Mouse (Mus musculus) embryonic facial prominence, embryonic 14.5 days (tissue): ENCODE results near the gene Polg. TPM values are rescaled to one million over a fixed set of nuclear protein-coding genes. Genes with fewer than 3 reads are reported as not detected.

ENCODE experiments used
- ATAC-seq: fragments of 200-750 bp; cut with Nextera tagmentation; 2 replicates; pipeline ENCODE4 v1.8.0; 2017; ENCODE audit warnings: low read depth, moderate number of reproducible peaks, moderate TSS enrichment
- DNase-seq: peaks from one replicate; pipeline ENCODE4 v3.0.0-alpha.2; 2015; ENCODE audit warnings: low spot score
- H3K27ac ChIP-seq: fragments of 300-500 bp; sonication (generic); replicated peaks from 2 replicates; pipeline ENCODE4 v1.5.1; 2014; ENCODE audit warnings: low read depth, mild to moderate bottlenecking, low read length, moderate library complexity
- H3K27me3 ChIP-seq: fragments of 300-500 bp; sonication (generic); replicated peaks from 2 replicates; pipeline ENCODE4 v1.6.1; 2014; ENCODE audit warnings: low read length; ENCODE audit not compliant: control insufficient read depth, insufficient read depth
- H3K36me3 ChIP-seq: fragments of 300-500 bp; sonication (generic); 2 replicates; pipeline ENCODE4 v1.6.1; 2014; ENCODE audit warnings: low read length, mixed read lengths; ENCODE audit not compliant: control insufficient read depth, insufficient read depth
- H3K4me1 ChIP-seq: fragments of 300-500 bp; sonication (generic); 2 replicates; pipeline ENCODE4 v1.6.1; 2014; ENCODE audit warnings: antibody characterized with exemption, low read length; ENCODE audit not compliant: control insufficient read depth, insufficient read depth
- H3K4me2 ChIP-seq: fragments of 300-500 bp; sonication (generic); 2 replicates; pipeline ENCODE4 v1.6.1; 2014; ENCODE audit warnings: low read depth, mild to moderate bottlenecking, low read length, moderate library complexity, mixed read lengths
- H3K4me3 ChIP-seq: fragments of 300-500 bp; sonication (generic); 2 replicates; pipeline ENCODE4 v1.5.1; 2014; ENCODE audit warnings: low read depth, mild to moderate bottlenecking, low read length
- H3K9ac ChIP-seq: fragments of 300-500 bp; sonication (generic); 2 replicates; pipeline ENCODE4 v1.6.1; 2014; ENCODE audit warnings: low read depth, mild to moderate bottlenecking, low read length, moderate library complexity, mixed read lengths
- H3K9me3 ChIP-seq: fragments of 300-500 bp; sonication (generic); 2 replicates; pipeline ENCODE4 v1.6.1; 2016; ENCODE audit warnings: low read length; ENCODE audit not compliant: control insufficient read depth
- WGBS: fragments of 180-500 bp; shearing (Covaris S2); extraction: QIAGEN DNeasy Blood & Tissue Kit; methylation state at CpG from one replicate; pipeline ENCODE4 v1.1.7; 2014; 5-methylcytosine and 5-hydroxymethylcytosine counted together
- polyA plus RNA-seq: library from polyadenylated mRNA; unstranded; fragments of >200 nt; fragmentation: Nextera tagmentation; extraction: Ambion mirVana; gene quantifications from 2 replicates; pipeline ENCODE4 v1.2.1, GENCODE M21; 2014

The Polg gene
- polyA plus RNA-seq, 1 experiment from 2014 or later, result 38.7 TPM

DNA sequence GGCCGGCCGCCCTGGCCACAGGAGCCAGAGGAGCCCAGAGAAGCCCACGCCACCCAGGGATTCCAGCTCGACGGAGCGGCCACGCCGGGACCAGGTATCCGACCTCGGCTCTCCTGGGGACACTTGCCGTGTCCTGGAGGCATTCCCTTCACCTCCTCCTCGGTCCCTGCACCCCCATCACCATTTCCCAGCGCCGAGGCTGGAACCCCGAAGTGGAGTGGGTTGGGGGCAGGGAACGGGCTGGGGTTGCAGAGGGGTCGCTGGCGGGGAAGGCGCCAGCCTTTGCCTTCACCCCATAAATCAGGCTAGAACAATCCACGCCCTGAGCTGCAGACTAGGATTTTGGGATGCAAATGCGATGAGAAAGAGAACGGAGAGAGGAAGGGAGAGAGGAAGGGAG is 39.2 kb upstream of the Polg start:
- WGBS, result 2% methylated on average over 19 of the region's 22 CpGs
- H3K36me3 ChIP-seq, result no peaks in the 10 kb centered on the region
- H3K27ac ChIP-seq, result no peak overlapping the region; the same call in 1 of the 2 replicates
- H3K4me3 ChIP-seq, result peak overlapping the region; percentile 39
- peak overlapping the region; percentile 58 for H3K4me2 ChIP-seq
- no peak for ATAC-seq
- peaks cover 100% of the 10 kb centered on the region for H3K27me3 ChIP-seq
- no peaks in the 10 kb centered on the region for H3K9me3 ChIP-seq
- DNase-seq, result no peak
- peak overlapping the region; percentile 37; the same call in 1 of the 2 replicates for H3K9ac ChIP-seq
- peaks cover 8% of the 10 kb centered on the region; the same call in 1 of the 2 replicates for H3K4me1 ChIP-seq

DNA sequence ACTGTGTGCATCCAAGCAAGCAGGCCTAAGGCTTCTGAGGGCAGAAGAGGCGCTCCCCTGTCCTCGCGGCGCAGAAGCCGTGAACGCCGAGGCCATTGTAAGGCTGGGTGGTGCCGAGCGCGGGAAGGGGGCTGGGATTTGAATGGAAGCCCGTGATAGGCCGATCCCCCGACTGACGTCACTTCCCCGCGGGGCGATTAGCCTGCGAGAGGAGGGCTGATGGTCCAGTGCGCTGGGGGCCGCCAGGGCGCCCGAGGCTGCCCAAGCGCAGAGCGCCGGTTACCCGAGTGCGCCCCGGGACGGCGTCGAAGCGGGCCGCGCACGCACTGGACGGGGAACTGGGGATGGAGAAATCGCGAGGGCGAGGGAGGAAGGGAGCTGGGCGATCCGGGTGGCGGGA is 38.6 kb upstream of the Polg start:
- Histone ChIP-seq H3K27ac (no peak overlapping the region; the same call in 1 of the 2 replicates), H3K4me3 (peak overlapping the region; percentile 39), H3K27me3 (peaks cover 100% of the 10 kb centered on the region), H3K4me1 (peaks cover 8% of the 10 kb centered on the region; the same call in 1 of the 2 replicates), H3K9ac (peak overlapping the region; percentile 37), H3K4me2 (peak overlapping the region; percentile 58), H3K36me3 (no peaks in the 10 kb centered on the region), H3K9me3 (no peaks in the 10 kb centered on the region)
- ATAC-seq, result peak; percentile 87
- 0% methylated on average over 3 of the region's 42 CpGs for WGBS
- peak; percentile 84 for DNase-seq

DNA sequence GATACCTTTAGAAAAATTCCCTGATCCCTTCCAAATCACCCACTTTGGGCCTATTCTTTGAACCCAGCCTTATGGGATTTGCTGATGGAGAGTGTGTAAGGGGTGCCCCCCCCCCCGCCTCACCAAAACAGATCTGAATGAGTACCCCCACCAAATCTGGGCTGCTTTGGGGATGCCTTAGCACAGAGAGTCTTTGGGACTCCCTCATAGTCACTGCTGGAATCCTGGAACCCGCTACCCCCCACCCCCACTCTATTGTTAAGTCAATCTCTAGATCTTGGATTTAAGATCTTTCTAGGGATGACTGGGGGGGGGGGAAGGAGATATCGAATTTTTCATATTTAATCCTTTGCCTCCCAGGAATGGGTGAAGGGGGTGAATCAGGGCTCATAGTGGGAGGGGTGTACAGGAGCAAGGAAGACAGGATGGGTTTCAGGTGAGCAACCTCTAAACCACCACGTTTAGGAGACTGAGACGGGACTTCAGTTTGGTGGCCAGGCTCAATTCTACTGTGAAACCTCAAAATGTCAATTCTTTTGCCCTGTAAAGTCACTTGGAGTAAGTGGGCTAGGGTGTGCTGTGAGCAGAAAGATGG is 37.6 kb upstream of the Polg start:
- no peak overlapping the region for H3K27ac ChIP-seq
- peaks cover 100% of the 10 kb centered on the region for H3K27me3 ChIP-seq
- ATAC-seq, result no peak
- 5% methylated on average over 5 of the region's 5 CpGs for WGBS
- DNase-seq, result no peak
- no peak overlapping the region for H3K4me3 ChIP-seq
- H3K4me1 ChIP-seq, result peaks cover 7% of the 10 kb centered on the region; the same call in 1 of the 2 replicates
- H3K9me3 ChIP-seq, result no peaks in the 10 kb centered on the region
- no peak overlapping the region for H3K9ac ChIP-seq
- H3K4me2 ChIP-seq, result no peak overlapping the region
- H3K36me3 ChIP-seq, result no peaks in the 10 kb centered on the region

- whole genome bisulfite sequencing, result 2% methylated on average over 6 of the region's 6 CpGs
- no peak for ATAC-seq
Measured at GRCm38 (mm10) chr7:79503103-79503455, 36.9 kb upstream of the Polg start.

GRCm38 (mm10) chr7:79502152-79503102 is 36.3 kb upstream of the Polg start:
- no peak overlapping the region for H3K4me3 ChIP-seq
- DNase-seq, result no peak
- no peak for ATAC-seq

More at GRCm38 (mm10) chr7:79503103-79503455, 36.9 kb upstream of the Polg start:
- Histone ChIP-seq H3K27ac (no peak overlapping the region), H3K27me3 (peaks cover 100% of the 10 kb centered on the region), H3K9me3 (no peaks in the 10 kb centered on the region), H3K36me3 (no peaks in the 10 kb centered on the region), H3K4me1 (0 out of 2 replicates have a peak, but pooled peaks cover 2% of the 10 kb centered on the region), H3K9ac (no peak overlapping the region), H3K4me3 (no peak overlapping the region), H3K4me2 (no peak overlapping the region)
- DNase-seq, result no peak

DNA sequence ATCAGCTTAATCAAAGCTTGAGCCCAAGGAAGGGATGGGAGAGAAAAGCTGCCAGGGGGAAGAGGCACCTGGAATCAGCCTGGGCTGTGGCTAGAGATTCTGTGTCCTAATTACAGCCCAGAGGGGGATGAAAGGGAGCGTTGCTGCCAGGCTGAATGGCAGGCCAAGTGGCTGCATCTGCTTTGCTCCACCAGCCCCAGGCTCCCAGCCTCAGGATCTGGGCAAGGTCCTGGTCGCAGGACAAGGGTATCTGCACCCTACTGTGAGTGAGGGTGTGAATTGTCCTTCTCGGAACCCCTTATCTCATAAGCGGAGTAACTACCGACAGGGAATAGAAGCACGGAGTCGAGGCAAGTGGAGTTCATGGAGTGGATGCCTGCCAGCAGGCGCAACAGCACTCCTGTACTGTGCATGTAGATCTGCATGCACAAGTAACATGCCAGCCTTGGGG is 35.4 kb upstream of the Polg start:
- Histone ChIP-seq H3K36me3 (no peaks in the 10 kb centered on the region), H3K27me3 (peaks cover 100% of the 10 kb centered on the region), H3K4me2 (no peak overlapping the region), H3K9ac (no peak overlapping the region), H3K4me3 (no peak overlapping the region), H3K27ac (no peak overlapping the region), H3K4me1 (0 out of 2 replicates have a peak, but pooled peaks cover 2% of the 10 kb centered on the region), H3K9me3 (no peaks in the 10 kb centered on the region)
- ATAC-seq, result no peak
- WGBS, result 4% methylated on average over 8 of the region's 8 CpGs
- DNase-seq, result no peak

More at GRCm38 (mm10) chr7:79502152-79503102, 36.3 kb upstream of the Polg start:
- no peak overlapping the region for H3K27ac ChIP-seq
- 0 out of 2 replicates have a peak, but pooled peaks cover 2% of the 10 kb centered on the region for H3K4me1 ChIP-seq
- H3K4me2 ChIP-seq, result no peak overlapping the region
- H3K9ac ChIP-seq, result no peak overlapping the region
- no peaks in the 10 kb centered on the region for H3K9me3 ChIP-seq
- 8% methylated on average over 10 of the region's 10 CpGs for WGBS
- H3K36me3 ChIP-seq, result no peaks in the 10 kb centered on the region
- H3K27me3 ChIP-seq, result peaks cover 100% of the 10 kb centered on the region

GRCm38 (mm10) chr7:79500681-79501306 is 34.6 kb upstream of the Polg start:
- no peaks in the 10 kb centered on the region for H3K36me3 ChIP-seq
- H3K27ac ChIP-seq, result no peak overlapping the region
- DNase-seq (no peak), ATAC-seq (no peak)
- H3K9me3 ChIP-seq, result no peaks in the 10 kb centered on the region
- H3K4me1 ChIP-seq, result 0 out of 2 replicates have a peak, but pooled peaks cover 2% of the 10 kb centered on the region
- H3K9ac ChIP-seq, result no peak overlapping the region
- no peak overlapping the region; the same call in 1 of the 2 replicates for H3K4me3 ChIP-seq
- no peak overlapping the region for H3K4me2 ChIP-seq
- peaks cover 100% of the 10 kb centered on the region for H3K27me3 ChIP-seq
- whole genome bisulfite sequencing, result 9% methylated on average over 3 of the region's 3 CpGs
